Mouse (Mus musculus): Measurements from ENCODE around the gene Ttc7b.

DNA sequence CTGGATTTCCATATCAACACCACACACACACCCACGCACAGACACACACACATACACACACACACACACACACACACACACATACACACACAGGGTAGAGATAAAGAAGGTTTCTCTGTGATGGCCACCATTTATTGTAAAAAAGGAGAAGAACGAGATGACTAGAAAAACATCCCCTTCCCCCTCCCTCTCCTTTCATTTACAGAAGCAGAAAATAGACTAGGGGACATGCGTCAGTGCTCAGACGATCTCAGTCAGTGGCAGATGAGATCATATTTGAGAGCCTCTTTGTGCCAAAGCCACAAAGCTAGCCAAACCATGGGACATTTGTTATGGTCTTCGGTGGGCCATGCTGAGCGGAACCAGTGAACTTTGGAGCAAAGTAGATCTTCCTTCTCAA, 75.4 kb downstream of the Ttc7b start:
- TF ChIP-seq POLR2A (IDR thresholded peaks at IDR 0.05; ENCODE audit: low read depth, low read length) (no peak), CTCF (IDR thresholded peaks at IDR 0.05; ENCODE audit: extremely low read depth, insufficient read depth, insufficient read length, insufficient replicate concordance) (no peak)

Measured in spleen, adult 2 months (tissue).